Mouse (Mus musculus): ENCODE data around the gene Prdm10. TPM values are rescaled to one million over a fixed set of nuclear protein-coding genes. Genes with fewer than 3 reads are reported as not detected.

The Prdm10 gene
- 18.4 TPM for polyA plus RNA-seq (2017; shearing (Covaris generic))

DNA sequence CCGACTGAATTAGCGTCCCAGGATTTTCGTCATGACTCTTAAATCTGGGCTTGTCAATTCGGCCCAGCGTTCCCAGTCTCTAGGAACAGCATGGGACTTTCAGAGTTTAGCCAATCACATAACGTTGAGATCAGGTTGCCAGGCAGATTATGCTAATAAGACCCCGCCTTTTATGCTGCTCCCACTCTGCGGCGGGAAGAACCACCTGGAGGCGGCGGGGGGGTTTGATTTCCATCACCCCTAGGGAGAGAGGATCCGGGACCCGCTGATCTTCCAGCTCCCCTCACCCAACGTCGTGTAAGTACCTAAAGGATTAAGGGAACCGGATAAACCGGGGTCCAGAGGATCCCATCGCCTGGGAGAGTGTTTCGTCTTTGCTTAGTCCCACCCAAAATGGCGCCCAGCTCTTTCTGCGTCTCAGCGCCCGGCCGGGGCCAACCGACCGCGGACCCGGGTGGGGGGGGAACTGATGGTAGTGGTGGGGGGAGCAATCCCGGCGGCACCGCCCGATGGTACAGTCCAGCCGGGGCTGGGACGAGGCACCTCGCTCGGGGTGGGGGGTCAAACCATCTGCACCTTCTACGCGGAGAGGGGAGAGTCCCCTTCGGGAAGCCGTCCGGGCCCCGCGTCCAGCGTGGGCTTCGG lies at the start of gene Prdm10:
Prdm10 (plus strand) TSS at position 173 of the 645 bp plus-strand sequence.

DNA sequence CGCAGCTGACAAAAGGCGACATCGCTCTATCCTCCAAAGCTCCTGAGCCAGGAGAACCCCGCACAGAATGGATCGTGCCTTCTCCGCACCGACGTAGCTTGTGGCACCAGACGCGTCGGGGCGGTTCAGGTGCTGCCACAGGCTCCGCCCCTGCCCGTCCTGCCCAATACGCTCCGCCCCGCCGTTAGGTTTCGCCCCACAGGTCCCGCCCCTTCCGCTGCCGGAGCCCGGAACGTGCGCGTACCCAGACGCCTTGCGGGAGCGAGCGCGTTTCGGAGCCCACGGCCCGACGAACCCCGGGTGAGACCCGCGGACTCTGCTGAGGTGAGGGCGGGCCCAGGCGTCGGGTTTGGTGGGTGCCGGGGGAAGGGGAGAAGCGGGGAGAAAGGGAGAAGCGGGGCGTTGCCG lies 105.6 kb downstream of the Prdm10 start, which contains the start of gene Nfrkb:
Nfrkb (plus strand) TSS at position 246 of the 408 bp plus-strand sequence.

Other genes with a start within 250 kb of the Prdm10 start
- gene Zbtb44, start 249.9 kb upstream of the Prdm10 start, polyA plus RNA-seq (2017; shearing (Covaris generic)): 16.6 TPM
- gene St14, start 148.7 kb upstream of the Prdm10 start, polyA plus RNA-seq (2017; shearing (Covaris generic)): 24.9 TPM
- 176 TPM for gene Aplp2, start 68.7 kb upstream of the Prdm10 start, polyA plus RNA-seq (2017; shearing (Covaris generic))
- 63.6 TPM for gene Nfrkb, start 105.7 kb downstream of the Prdm10 start, polyA plus RNA-seq (2017; shearing (Covaris generic))
- not detected for gene Tmem45b, start 183.9 kb downstream of the Prdm10 start, polyA plus RNA-seq (2017; shearing (Covaris generic))

Data from inflammation-experienced regulatory T-cells, adult 16 weeks (primary cell).